Mouse (Mus musculus) naive thymus-derived CD4-positive, alpha-beta T cell, adult 2 months (primary cell): Measurements from ENCODE around the gene Timm29.

Experiments
- DNase-seq: peaks from one replicate; pipeline ENCODE4 v3.0.0-alpha.2; 2011; ENCODE audit warnings: low read depth

The Timm29 gene

DNA sequence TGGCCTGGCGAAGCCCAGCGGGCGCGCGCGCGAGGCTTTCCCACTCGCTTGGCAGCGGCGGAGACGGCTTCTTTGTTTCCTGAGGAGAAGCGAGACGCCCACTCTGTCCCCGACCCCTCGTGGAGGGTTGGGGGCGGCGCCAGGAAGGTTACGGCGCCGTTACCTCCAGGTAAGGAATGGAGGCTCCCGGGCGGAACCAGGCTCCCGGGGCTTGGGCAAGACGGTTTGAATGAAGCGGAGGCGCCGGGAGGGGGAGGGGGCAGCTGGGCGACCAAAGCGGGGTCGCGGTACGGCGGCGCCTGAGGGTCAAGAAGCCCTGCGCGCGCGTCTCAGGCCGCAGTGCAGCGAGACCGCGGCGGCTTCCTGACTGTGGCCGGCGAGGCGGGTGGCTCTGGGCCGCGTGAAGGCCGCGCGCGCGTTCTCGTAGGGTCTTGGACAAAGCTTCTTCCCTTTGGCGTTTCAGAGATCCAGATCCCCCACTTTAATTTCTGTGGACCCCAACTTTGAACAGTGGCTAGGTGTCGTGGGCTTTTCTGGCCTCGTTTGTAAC lies 23.8 kb downstream of the Timm29 start:
- DNase-seq, result no peak

- DNase-seq, result peak; percentile 40
Measured at GRCm38 (mm10) chr9:21617066-21617465, 24.5 kb downstream of the Timm29 start.

DNA sequence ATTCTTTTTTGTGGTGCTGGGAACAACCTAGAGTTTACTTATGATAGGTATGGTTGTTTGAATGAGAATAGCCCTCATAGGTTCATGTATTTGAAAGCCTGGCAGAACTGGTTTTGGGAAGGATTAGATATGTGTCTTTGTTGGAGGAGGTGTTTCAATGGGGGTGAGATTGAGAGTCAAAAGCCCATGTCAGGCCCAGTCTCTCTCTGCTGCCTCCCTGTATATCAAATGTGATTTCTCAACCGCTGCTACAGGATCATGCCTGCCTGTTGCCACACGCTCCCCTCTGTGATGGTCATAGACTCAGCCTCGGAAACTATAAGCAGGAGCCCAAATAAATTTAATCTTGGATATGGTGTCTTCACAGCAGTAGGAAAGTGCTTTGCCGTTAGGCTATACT lies 27.7 kb downstream of the Timm29 start:
- no peak for DNase-seq

- DNase-seq, result no peak
Measured at GRCm38 (mm10) chr9:21622676-21623075, 30.2 kb downstream of the Timm29 start.

DNA sequence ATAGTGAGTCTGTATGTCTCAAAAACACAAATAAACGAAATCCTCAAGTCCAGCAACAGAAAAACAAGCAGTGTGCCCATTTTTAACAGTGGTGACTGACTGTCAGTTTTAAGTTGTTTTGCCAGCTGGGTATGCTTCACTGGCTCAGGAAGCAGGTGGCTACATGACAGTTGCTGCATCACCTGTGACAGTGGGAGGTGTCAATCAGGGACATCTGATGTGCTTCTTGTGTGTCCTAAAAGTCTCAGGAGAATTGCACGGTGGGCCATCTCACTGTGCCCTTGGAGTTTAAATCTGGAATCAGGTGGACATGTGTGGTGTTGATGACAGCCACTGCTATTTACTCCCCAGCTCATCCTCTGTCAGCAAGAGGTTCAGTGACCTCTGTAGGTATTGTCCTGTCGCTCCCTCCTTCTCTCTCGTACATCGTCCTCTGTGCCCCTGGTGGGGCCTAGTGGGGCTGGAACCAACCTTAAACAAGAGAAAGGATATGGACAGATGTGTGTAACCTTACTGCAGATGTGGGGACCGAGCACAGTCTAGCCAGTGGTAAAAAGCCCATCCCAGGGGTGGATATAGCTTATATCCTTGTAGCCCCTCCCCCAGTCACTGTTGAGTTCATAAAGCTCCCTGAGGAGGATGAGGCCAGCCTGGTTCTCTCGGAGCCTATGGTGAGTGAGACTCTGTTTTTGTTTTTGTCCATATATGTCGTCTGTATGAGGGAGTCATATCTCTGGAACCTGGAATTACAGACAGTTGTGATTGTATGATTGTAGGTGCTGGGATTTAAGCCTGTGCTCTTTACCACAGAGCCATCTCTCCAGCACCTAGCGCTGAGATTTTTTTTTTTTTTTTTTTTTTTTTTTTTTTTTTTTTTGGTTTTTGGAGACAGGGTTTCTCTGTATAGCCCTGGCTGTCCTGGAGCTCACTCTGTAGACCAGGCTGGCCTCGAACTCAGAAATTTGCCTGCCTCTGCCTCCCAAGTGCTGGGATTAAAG lies 33.1 kb downstream of the Timm29 start:
- DNase-seq, result no peak

DNA sequence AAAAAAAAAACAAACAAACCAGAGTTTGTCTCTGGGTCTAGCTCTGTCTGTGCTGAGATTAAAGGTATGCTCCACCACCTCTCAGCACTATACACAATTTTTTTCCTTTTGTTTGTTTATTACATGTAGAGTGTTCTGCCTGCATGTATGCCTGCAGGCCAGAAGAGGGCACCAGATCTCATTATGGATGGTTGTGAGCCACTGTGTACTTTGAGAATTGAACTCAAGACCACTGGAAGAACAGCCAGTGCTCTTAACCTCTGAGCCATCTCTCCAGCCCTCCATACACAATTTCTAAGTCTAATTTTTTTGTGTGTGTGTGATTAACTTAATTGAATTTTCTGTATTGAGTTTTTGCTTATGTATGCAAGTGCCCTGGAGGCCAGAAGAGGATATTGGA lies 34.0 kb downstream of the Timm29 start:
- DNase-seq, result peak; percentile 41

- DNase-seq, result no peak
Measured at GRCm38 (mm10) chr9:21627145-21627795, 34.7 kb downstream of the Timm29 start.

- DNase-seq, result peak; percentile 68
Measured at GRCm38 (mm10) chr9:21630673-21631072, 38.2 kb downstream of the Timm29 start.

DNA sequence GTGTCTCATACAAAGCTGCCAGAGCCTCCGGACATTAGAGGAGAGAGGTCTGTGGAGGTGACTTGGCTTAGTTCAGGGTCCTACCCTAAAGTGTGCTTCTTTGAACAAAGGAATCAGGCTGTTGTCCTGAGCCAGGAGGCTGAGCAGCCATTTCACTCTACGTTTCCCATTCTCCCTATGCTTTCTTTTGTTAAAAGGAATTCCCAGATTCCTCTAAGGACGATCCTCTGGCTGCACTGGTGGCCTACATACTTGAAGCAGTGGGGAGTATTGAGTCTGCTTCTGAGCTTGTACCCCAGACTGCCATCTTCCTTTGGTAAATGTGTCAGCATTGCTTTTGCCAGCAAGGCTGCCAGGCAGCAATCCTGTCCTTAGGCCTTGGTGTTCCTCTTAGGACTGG lies 40.6 kb downstream of the Timm29 start:
- DNase-seq, result no peak

DNA sequence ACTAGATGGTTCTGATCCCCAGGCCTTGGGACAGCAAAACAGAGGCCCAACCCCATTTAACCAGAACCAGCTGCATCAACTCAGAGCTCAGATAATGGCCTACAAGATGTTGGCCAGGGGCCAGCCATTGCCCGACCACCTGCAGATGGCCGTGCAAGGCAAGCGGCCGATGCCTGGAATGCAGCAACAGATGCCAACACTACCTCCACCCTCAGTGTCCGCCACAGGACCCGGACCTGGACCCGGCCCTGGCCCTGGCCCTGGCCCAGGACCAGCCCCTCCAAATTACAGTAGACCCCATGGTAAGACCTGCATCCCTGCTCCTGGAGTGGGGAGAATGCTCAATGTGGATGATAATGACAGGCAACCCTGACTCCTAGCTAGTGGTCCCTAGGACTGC lies 43.1 kb downstream of the Timm29 start:
- DNase-seq, result no peak

DNA sequence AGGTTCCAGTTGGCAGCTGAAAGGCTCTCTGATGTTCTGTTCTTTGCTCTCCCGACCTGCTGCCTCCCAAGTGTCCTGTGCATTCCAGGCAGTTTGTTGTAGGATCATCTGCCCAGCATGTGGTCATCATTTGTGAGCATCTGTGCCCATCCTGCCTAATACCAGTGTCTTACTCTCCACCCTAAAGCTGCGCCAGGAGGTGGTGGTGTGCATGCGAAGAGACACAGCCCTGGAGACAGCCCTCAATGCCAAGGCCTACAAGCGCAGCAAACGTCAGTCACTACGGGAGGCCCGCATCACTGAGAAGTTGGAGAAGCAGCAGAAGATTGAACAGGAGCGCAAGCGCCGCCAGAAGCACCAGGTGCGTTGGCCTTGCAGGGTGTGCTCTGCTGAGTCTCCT lies 46.5 kb downstream of the Timm29 start:
- DNase-seq, result no peak
